Mouse (Mus musculus) liver, embryonic 12.5 days (tissue): ENCODE measurements around the gene Gm17482. TPM values are rescaled to one million over a fixed set of nuclear protein-coding genes. Genes with fewer than 3 reads are reported as not detected.

Experiments used
- polyA plus RNA-seq: library from polyadenylated mRNA; unstranded; fragments of >200 nt; fragmentation: Nextera tagmentation; extraction: Ambion mirVana; gene quantifications from 2 replicates; pipeline ENCODE4 v1.2.1, GENCODE M21; 2016

Gene Gm17482
- polyA plus RNA-seq, 1 experiment from 2014 or later: not detected

Other genes starting within 250 kb of the Gm17482 start
- gene Tamm41, start 189.5 kb upstream of the Gm17482 start, polyA plus RNA-seq: 45.0 and 47.6 TPM in 2 replicates
- gene Syn2, start 92.4 kb upstream of the Gm17482 start, polyA plus RNA-seq: 0.12 TPM in 1 of 2 replicates, not detected in the other
- gene Timp4, start 24.9 kb downstream of the Gm17482 start, polyA plus RNA-seq: 0.02 TPM in 1 of 2 replicates, not detected in the other
- 1.1 and 1.4 TPM in 2 replicates for gene Pparg, start 133.6 kb downstream of the Gm17482 start, polyA plus RNA-seq